Mouse (Mus musculus) G1E-ER4 (cell line): ENCODE data around the gene Olfr26. TPM values are rescaled to one million over a fixed set of nuclear protein-coding genes. Genes with fewer than 3 reads are reported as not detected.

Experiments
- GATA1 ChIP-seq: IDR thresholded peaks from one replicate; pipeline ENCODE4 v1.8.0; 2012; ENCODE audit warnings: low read length, inconsistent platforms
- polyA plus RNA-seq: library from polyadenylated mRNA; stranded (reverse); fragments of >175 nt; gene quantifications from 2 replicates; pipeline ENCODE4 v1.2.3, GENCODE M21; 2012

Gene Olfr26
- polyA plus RNA-seq, result not detected in 2 replicates

DNA sequence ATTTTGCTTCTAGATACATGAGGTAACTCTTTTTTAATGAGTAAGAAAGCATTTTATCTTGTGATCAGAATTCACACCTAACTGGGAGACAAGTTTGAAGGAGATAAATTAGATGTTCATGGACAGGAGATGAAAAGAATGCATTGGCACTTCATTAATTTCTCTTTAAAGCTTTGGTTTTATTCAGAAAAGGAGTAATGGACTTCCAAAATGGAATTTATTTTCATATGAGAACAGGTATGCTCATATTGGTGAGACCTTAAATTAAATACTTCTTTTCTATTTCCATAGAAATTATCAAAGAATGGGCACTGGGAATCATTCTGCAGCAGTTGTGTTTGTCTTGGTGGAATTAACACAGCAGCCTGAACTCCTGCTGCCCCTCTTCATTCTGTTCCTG, at the start of gene Olfr26:
Gene Olfr26 (plus strand): TSS at position 301 of the 400 bp plus-strand sequence.
- TF ChIP-seq GATA1, result no peak

DNA sequence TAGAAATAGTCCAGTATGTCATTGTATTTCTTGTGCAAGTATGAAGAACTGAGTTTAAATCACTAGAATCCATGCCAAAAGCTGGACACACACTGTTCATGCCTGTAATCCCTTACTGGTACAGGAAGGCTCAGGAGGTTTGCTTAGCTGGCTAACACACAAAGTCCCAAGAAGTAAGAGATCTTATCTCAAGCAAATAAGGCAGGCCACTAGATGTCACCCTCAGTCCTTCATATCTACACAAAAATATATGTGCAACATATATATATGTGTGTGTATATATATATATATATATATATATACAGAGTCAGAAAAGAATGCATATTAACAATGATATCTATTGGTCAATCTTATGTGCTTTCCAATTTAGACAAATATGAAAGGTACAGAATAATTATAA, 49.2 kb upstream of the Olfr26 start:
- TF ChIP-seq GATA1, result no peak

DNA sequence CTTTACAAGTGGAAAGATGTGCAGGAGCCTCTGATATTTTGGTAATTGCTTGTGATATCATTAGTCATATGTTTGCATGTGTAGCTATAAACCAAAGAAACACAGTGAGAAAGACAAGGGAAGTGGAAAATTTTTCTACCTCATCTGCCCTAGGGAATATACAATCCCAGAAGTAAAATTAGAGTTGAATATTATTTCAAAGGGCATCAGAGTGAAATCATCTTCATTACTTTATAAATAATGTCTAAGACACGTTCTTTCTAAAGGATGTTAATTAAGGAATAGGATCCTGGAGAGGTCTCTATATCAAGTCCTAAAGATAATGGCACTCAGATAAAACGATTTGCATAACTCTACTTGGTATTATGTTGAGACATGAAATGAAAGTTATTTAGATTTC, 40.5 kb upstream of the Olfr26 start, which contains the start of gene Olfr922:
Gene Olfr922 (plus strand): TSS at position 301 of the 400 bp plus-strand sequence.
- TF ChIP-seq GATA1, result no peak

DNA sequence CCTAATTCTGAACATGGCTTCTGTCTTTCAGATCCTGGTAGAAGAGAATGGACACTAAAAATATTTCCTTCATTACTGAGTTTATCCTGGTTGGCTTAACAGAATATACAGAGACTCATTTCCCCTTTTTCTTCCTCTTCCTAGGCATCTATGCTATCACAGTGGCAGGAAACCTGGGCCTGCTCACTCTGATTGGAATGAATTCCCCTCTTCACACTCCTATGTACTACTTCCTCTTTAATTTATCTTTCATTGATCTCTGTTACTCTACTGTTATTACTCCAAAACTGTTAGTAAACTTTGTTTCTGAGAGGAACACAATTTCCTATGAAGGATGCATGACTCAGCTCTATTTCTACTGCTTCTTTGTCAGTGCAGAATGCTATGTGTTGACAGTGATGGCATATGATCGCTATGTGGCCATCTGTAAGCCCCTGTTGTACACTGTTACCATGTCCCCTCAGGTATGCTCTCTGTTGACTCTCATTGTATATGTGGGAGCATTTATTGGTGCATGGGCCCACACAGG, 39.3 kb upstream of the Olfr26 start:
- TF ChIP-seq GATA1, result no peak

DNA sequence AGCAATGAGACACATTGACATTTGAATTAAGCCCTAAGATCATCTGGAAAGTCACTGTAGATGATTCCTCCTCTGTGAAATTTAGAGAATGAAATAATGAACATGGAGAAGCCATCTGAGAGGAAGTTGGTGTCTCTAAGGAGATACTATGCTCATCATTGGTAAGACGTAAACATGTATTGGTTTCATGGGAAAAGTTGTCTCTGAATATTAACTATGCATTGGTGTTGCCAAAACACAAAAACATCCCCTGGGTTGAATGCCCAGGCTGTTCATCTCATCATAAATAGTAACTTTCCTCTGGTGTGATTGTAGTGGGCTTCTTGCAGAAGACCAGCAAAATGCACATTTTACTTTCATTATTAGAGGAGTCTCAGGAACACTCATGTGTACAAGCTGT, 28.6 kb upstream of the Olfr26 start, which contains the start of gene Olfr923:
Gene Olfr923 (plus strand): TSS at position 301 of the 400 bp plus-strand sequence.
- no peak for TF ChIP-seq GATA1

DNA sequence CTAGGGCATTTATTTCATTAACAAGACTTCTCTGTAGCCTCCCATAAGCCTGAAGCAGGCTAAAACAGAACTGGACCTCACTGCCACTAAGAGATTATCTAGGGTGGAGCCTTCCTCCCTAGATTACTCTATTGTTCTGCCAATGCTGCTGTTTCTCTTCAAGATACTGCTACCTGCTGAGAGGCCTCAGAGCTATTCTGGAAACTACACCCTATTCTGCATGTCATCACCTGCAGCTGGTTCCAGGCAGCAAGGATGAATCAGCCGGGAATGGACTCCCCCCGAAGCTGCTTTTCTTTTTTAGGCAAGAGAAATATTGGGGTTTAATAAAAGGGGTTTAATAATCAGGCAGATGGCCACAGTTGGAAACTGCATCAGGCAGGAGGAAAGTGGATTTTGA, 21.8 kb upstream of the Olfr26 start:
- no peak for TF ChIP-seq GATA1

DNA sequence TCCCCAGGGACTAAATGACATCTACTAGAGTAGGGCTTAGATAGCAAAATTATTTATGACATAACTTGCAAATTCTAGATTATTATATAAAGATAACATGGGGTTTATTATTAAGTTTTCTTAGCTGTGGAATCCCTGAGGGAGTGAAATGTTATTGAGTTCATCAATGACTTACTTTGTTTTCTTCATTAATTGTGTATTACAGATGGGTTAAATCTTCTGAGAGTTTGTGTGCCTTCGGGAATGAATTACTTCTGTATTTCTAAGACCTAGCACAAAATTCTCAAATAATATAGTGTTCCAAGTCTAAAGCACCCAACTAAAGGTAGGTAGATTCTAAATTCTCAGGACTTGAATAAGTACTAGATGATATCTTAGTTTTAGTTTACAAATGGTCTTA, 10.7 kb upstream of the Olfr26 start, which contains the start of gene Olfr924:
Gene Olfr924 (plus strand): TSS at position 301 of the 400 bp plus-strand sequence.
- no peak for TF ChIP-seq GATA1

DNA sequence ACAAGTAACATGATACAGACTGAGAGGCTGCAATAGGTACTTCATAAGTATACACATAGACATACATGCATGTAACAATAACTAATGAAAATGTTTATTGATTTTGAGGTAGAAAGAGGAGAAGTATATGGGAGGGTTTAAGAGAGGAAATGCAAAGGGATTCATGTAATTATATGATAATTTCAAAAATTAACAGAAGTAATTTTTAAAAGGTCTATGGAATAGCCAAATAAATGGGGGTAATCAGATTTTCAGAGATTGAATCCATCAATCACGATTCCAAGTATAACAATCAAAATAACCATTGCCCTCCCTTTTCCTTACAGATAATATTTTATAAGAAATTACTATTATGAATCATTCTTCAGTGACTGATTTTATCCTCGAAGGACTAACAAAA, 22.0 kb downstream of the Olfr26 start, which contains the start of gene Olfr926:
Gene Olfr926 (plus strand): TSS at position 301 of the 400 bp plus-strand sequence.
- no peak for TF ChIP-seq GATA1

Other genes starting within 250 kb of the Olfr26 start
- gene Olfr914, start 250.0 kb upstream of the Olfr26 start, polyA plus RNA-seq, result not detected in 2 replicates
- gene Olfr916, start 195.2 kb upstream of the Olfr26 start, polyA plus RNA-seq, result not detected in 2 replicates
- not detected in 2 replicates for gene Olfr917, start 189.2 kb upstream of the Olfr26 start, polyA plus RNA-seq
- gene Olfr918, start 180.5 kb upstream of the Olfr26 start, polyA plus RNA-seq, result not detected in 2 replicates
- gene Olfr919, start 151.4 kb upstream of the Olfr26 start, polyA plus RNA-seq, result not detected in 2 replicates
- 0.40 and 0.56 TPM in 2 replicates for gene Vwa5a, start 136.8 kb upstream of the Olfr26 start, polyA plus RNA-seq
- not detected in 2 replicates for gene Olfr920, start 102.8 kb upstream of the Olfr26 start, polyA plus RNA-seq
- gene Olfr921, start 82.0 kb upstream of the Olfr26 start, polyA plus RNA-seq, result not detected in 2 replicates
- gene Olfr922, start 40.4 kb upstream of the Olfr26 start, polyA plus RNA-seq, result not detected in 2 replicates
- not detected in 2 replicates for gene Olfr923, start 28.5 kb upstream of the Olfr26 start, polyA plus RNA-seq
- not detected in 2 replicates for gene Olfr924, start 10.6 kb upstream of the Olfr26 start, polyA plus RNA-seq
- not detected in 2 replicates for gene Olfr926, start 22.1 kb downstream of the Olfr26 start, polyA plus RNA-seq
- gene Olfr930, start 74.7 kb downstream of the Olfr26 start, polyA plus RNA-seq, result not detected in 2 replicates
- not detected in 2 replicates for gene Olfr933, start 117.3 kb downstream of the Olfr26 start, polyA plus RNA-seq
- not detected in 2 replicates for gene Olfr934, start 133.3 kb downstream of the Olfr26 start, polyA plus RNA-seq
- gene Olfr935, start 144.6 kb downstream of the Olfr26 start, polyA plus RNA-seq, result not detected in 2 replicates
- gene Olfr146, start 168.3 kb downstream of the Olfr26 start, polyA plus RNA-seq, result not detected in 2 replicates
- not detected in 2 replicates for gene Olfr937, start 209.9 kb downstream of the Olfr26 start, polyA plus RNA-seq
- not detected in 2 replicates for gene Olfr938, start 223.8 kb downstream of the Olfr26 start, polyA plus RNA-seq